Mouse (Mus musculus): Measurements from ENCODE around the gene Atn1. TPM values are rescaled to one million over a fixed set of nuclear protein-coding genes. Genes with fewer than 3 reads are reported as not detected.

Atn1 gene
- total and polyA plus RNA-seq, 3 experiments = 1.6 to 43.2 TPM; not detected in 1

GRCm38 (mm10) chr6:124718703-124719102, 37.6 kb downstream of the Atn1 start:
- Histone ChIP-seq H3K9ac (ENCODE audit: control insufficient read depth, low read depth, low read length, poor library complexity, severe bottlenecking) (no peak overlapping the region; the same call in 1 of the 2 replicates), H3K27me3 (ENCODE audit: control insufficient read depth in 1 of 2, insufficient read depth in 2 of 2, low read length in 2 of 2) (no peaks in the 10 kb centered on the region), H3K4me3 (ENCODE audit: control insufficient read depth in 1 of 2, insufficient read depth in 1 of 2, low read depth in 2 of 2, low read length in 2 of 2) (no peak overlapping the region), H3K4me1 (ENCODE audit: control insufficient read depth in 1 of 2, insufficient read depth in 2 of 2, low read length in 2 of 2) (peaks cover 3 to 23% of the 10 kb centered on the region in 2 experiments; a peak in 3 of 4 replicates), H3K9me3 (replicated peaks; ENCODE audit: insufficient read depth, low read length) (no peaks in the 10 kb centered on the region), H3K36me3 (ENCODE audit: control insufficient read depth in 1 of 2, insufficient read depth in 2 of 2, low read length in 2 of 2) (peaks cover 5 to 19% of the 10 kb centered on the region in 2 experiments), H3K79me2 (ENCODE audit: control insufficient read depth, insufficient read depth, low read length, poor library complexity) (peaks cover 11% of the 10 kb centered on the region), H3K27ac (ENCODE audit: control insufficient read depth, low read depth, low read length) (no peak overlapping the region; the same call in 1 of the 2 replicates)
- DNase-seq (ENCODE audit: low read depth, low spot score) = no peak
- TF ChIP-seq MAX (IDR thresholded peaks at IDR 0.05; ENCODE audit: low read length) (no peak), MEF2A (IDR thresholded peaks at IDR 0.05; ENCODE audit: extremely low read depth, insufficient replicate concordance, low read depth, low read length, poor library complexity, severe bottlenecking) (no peak), RCOR1 (IDR thresholded peaks at IDR 0.05; ENCODE audit: low read depth, low read length) (no peak), NRF1 (IDR thresholded peaks at IDR 0.05; ENCODE audit: insufficient read depth, low read depth, low read length, poor library complexity, severe bottlenecking) (no peak), CTCF (IDR thresholded peaks at IDR 0.05 in 2 of 3, conservative IDR thresholded peaks at IDR 0.05 in 1 of 3; ENCODE audit: control insufficient read depth in 1 of 3, insufficient read depth in 1 of 3, low read depth in 2 of 3, low read length in 3 of 3, poor library complexity in 1 of 3, severe bottlenecking in 1 of 3) (no peak), USF1 (IDR thresholded peaks at IDR 0.05; ENCODE audit: low read depth, low read length) (no peak), CHD2 (IDR thresholded peaks at IDR 0.05; ENCODE audit: low read length) (no peak), ETS1 (IDR thresholded peaks at IDR 0.05; ENCODE audit: low read depth, low read length) (no peak), TAL1 (IDR thresholded peaks at IDR 0.05; ENCODE audit: low read length) (no peak), SMC3 (IDR thresholded peaks at IDR 0.05; ENCODE audit: low read depth, low read length) (no peak), ZNF384 (IDR thresholded peaks at IDR 0.05; ENCODE audit: low read depth, low read length) (no peak)

GRCm38 (mm10) chr6:124717968-124718367, 38.4 kb downstream of the Atn1 start:
- H3K9me3 ChIP-seq (replicated peaks; ENCODE audit: insufficient read depth, low read length) = no peaks in the 10 kb centered on the region
- H3K4me3 ChIP-seq (ENCODE audit: control insufficient read depth in 1 of 2, insufficient read depth in 1 of 2, low read depth in 2 of 2, low read length in 2 of 2) = no peak overlapping the region
- no peak overlapping the region for H3K27ac ChIP-seq (ENCODE audit: control insufficient read depth, low read depth, low read length)
- DNase-seq (ENCODE audit: low read depth, low spot score) = no peak
- H3K79me2 ChIP-seq (ENCODE audit: control insufficient read depth, insufficient read depth, low read length, poor library complexity) = peaks cover 18% of the 10 kb centered on the region
- no peak overlapping the region for H3K9ac ChIP-seq (ENCODE audit: control insufficient read depth, low read depth, low read length, poor library complexity, severe bottlenecking)
- TF ChIP-seq ETS1 (IDR thresholded peaks at IDR 0.05; ENCODE audit: low read depth, low read length) (no peak), POLR2AphosphoS2 (IDR thresholded peaks at IDR 0.05; ENCODE audit: low read length) (no peak), TAL1 (IDR thresholded peaks at IDR 0.05; ENCODE audit: low read length) (no peak), JUND (IDR thresholded peaks at IDR 0.05; ENCODE audit: low read depth, low read length) (no peak), MAZ (IDR thresholded peaks at IDR 0.05; ENCODE audit: low read depth, low read length) (no peak), ZNF384 (IDR thresholded peaks at IDR 0.05; ENCODE audit: low read depth, low read length) (no peak), UBTF (IDR thresholded peaks at IDR 0.05; ENCODE audit: borderline replicate concordance, insufficient read depth, low read depth, low read length) (no peak), ZC3H11A (IDR thresholded peaks at IDR 0.05; ENCODE audit: low read depth, low read length) (no peak), MXI1 (IDR thresholded peaks at IDR 0.05; ENCODE audit: low read depth, low read length) (no peak), CTCF (IDR thresholded peaks at IDR 0.05 in 2 of 3, conservative IDR thresholded peaks at IDR 0.05 in 1 of 3; ENCODE audit: control insufficient read depth in 1 of 3, insufficient read depth in 1 of 3, low read depth in 2 of 3, low read length in 3 of 3, poor library complexity in 1 of 3, severe bottlenecking in 1 of 3) (no peak), SMC3 (IDR thresholded peaks at IDR 0.05; ENCODE audit: low read depth, low read length) (no peak), BHLHE40 (IDR thresholded peaks at IDR 0.05; ENCODE audit: borderline replicate concordance, low read depth, low read length) (no peak), RAD21 (IDR thresholded peaks at IDR 0.05; ENCODE audit: low read depth, low read length) (no peak), MAFK (IDR thresholded peaks at IDR 0.05; ENCODE audit: borderline replicate concordance, low read depth, low read length) (no peak), MYC (IDR thresholded peaks at IDR 0.05; ENCODE audit: low read depth, low read length) (no peak), USF1 (IDR thresholded peaks at IDR 0.05; ENCODE audit: low read depth, low read length) (no peak), RCOR1 (IDR thresholded peaks at IDR 0.05; ENCODE audit: low read depth, low read length) (no peak), MAX (IDR thresholded peaks at IDR 0.05; ENCODE audit: low read length) (no peak)
- no peaks in the 10 kb centered on the region for H3K27me3 ChIP-seq (ENCODE audit: control insufficient read depth in 1 of 2, insufficient read depth in 2 of 2, low read length in 2 of 2)
- peaks cover 3 to 26% of the 10 kb centered on the region in 2 experiments; a peak in 3 of 4 replicates for H3K4me1 ChIP-seq (ENCODE audit: control insufficient read depth in 1 of 2, insufficient read depth in 2 of 2, low read length in 2 of 2)
- peaks cover 9 to 23% of the 10 kb centered on the region in 2 experiments for H3K36me3 ChIP-seq (ENCODE audit: control insufficient read depth in 1 of 2, insufficient read depth in 2 of 2, low read length in 2 of 2)
